Mouse (Mus musculus) left cerebral cortex, postnatal 4 days (tissue): ENCODE data around the gene Avpi1. TPM values are rescaled to one million over a fixed set of nuclear protein-coding genes. Genes with fewer than 3 reads are reported as not detected.

Experiments
- DNase-seq: peaks from one replicate; pipeline ENCODE4 v3.0.0-alpha.2; 2022
- intact Hi-C: fragments of 180-260 bp; cut with DNase I; formaldehyde crosslinking; loops from one replicate; pipeline ENCODE4 v1.15.1; 2025
- total RNA-seq, 2 experiments: library from RNA; stranded (reverse); gene quantifications; 2 replicates each; pipeline ENCODE4 v1.2.3; 2021

The Avpi1 gene
- 1 to 10 TPM; 7.4 to 8.5 TPM for total RNA-seq

GRCm38 (mm10) chr19:42128787-42129508 lies at the start of gene Avpi1:
TSS of gene Avpi1 (minus strand) at chr19:42129059.
- intact Hi-C loops: no loop called here

GRCm38 (mm10) chr19:42177461-42177860 lies 48.6 kb upstream of the Avpi1 start:
- intact Hi-C loops: no loop called here
- no peak for DNase-seq

More at GRCm38 (mm10) chr19:42128787-42129508, at the start of gene Avpi1:
- peak; percentile 97 for DNase-seq

GRCm38 (mm10) chr19:42176841-42177240 lies 48.0 kb upstream of the Avpi1 start:
- intact Hi-C loops: no loop called here

GRCm38 (mm10) chr19:42170025-42170969 lies 41.4 kb upstream of the Avpi1 start:
- peak; percentile 94 for DNase-seq
- intact Hi-C loops: no loop called here

More at GRCm38 (mm10) chr19:42176841-42177240, 48.0 kb upstream of the Avpi1 start:
- no peak for DNase-seq

GRCm38 (mm10) chr19:42169322-42169975 lies 40.6 kb upstream of the Avpi1 start:
- DNase-seq: peak; percentile 31
- intact Hi-C loops: no loop called here

GRCm38 (mm10) chr19:42167489-42167888 lies 38.6 kb upstream of the Avpi1 start:
- intact Hi-C loops: no loop called here
- no peak for DNase-seq

GRCm38 (mm10) chr19:42166766-42167165 lies 37.9 kb upstream of the Avpi1 start:
- no peak for DNase-seq

GRCm38 (mm10) chr19:42166130-42166529 lies 37.3 kb upstream of the Avpi1 start:
- DNase-seq: peak; percentile 87
- intact Hi-C loops: no loop called here

More at GRCm38 (mm10) chr19:42166766-42167165, 37.9 kb upstream of the Avpi1 start:
- intact Hi-C loops: no loop called here

- intact Hi-C loops: no loop called here
- no peak for DNase-seq
Observed at GRCm38 (mm10) chr19:42164188-42164587, 35.3 kb upstream of the Avpi1 start.

GRCm38 (mm10) chr19:42163764-42164163 lies 34.9 kb upstream of the Avpi1 start, which contains the start of gene Zfyve27:
TSS of gene Zfyve27 (plus strand) at chr19:42163951.
- no peak for DNase-seq
- intact Hi-C loops: no loop called here

GRCm38 (mm10) chr19:42158246-42159017 lies 29.6 kb upstream of the Avpi1 start:
- intact Hi-C loops: no loop called here

GRCm38 (mm10) chr19:42157493-42158237 lies 28.8 kb upstream of the Avpi1 start:
- intact Hi-C loops: no loop called here

More at GRCm38 (mm10) chr19:42158246-42159017, 29.6 kb upstream of the Avpi1 start:
- no peak for DNase-seq

GRCm38 (mm10) chr19:42151990-42152389 lies 23.1 kb upstream of the Avpi1 start:
- intact Hi-C loops: no loop called here
- DNase-seq: peak; percentile 86

More at GRCm38 (mm10) chr19:42157493-42158237, 28.8 kb upstream of the Avpi1 start:
- DNase-seq: no peak

- intact Hi-C loops: no loop called here
- DNase-seq: no peak
Observed at GRCm38 (mm10) chr19:42148569-42148860, 19.7 kb upstream of the Avpi1 start.

- peak; percentile 64 for DNase-seq
- intact Hi-C loops: no loop called here
Observed at GRCm38 (mm10) chr19:42147769-42148568, 19.1 kb upstream of the Avpi1 start.

- intact Hi-C loops: no loop called here
- peak; percentile 48 for DNase-seq
Observed at GRCm38 (mm10) chr19:42147170-42147768, 18.4 kb upstream of the Avpi1 start, which contains the start of gene Marveld1. TSS of gene Marveld1 (plus strand) at chr19:42147400.

GRCm38 (mm10) chr19:42146276-42147010 lies 17.6 kb upstream of the Avpi1 start:
- DNase-seq: no peak
- intact Hi-C loops: no loop called here
